16 mouse cellular contexts compared by ENCODE assay signal in genomic region chr2:122709156-122709555, GRCm38 (mm10).
"Had no signal": no experiment of that assay in that cellular context is flagged by ENCODE, and none has a peak within 500 bp of the region (broad histone marks: within the 10 kb centered on the region; RNA-seq: fewer than 3 reads in every experiment).

No protein-coding gene starts in this region.

- H3K36me3 ChIP-seq: liver, embryonic 13.5 days; neural tube, embryonic 12.5 days; neural tube, embryonic 15.5 days; stomach, embryonic 15.5 days had no signal

- H3K27me3 ChIP-seq: neural tube, embryonic 12.5 days; neural tube, embryonic 15.5 days; stomach, embryonic 15.5 days had no signal

- H3K4me3 ChIP-seq: left cerebral cortex, adult 2 months; liver, embryonic 13.5 days; neural tube, embryonic 12.5 days; neural tube, embryonic 15.5 days; stomach, embryonic 15.5 days had no signal

- DNase-seq: kidney, postnatal 25 days; layer of hippocampus, postnatal 36 days; liver, embryonic 13.5 days; lung, adult 2 months; lung, postnatal 14 days; lung, postnatal 4 days; midbrain, embryonic 14.5 days; right cerebral cortex, adult 18-20 months; right cerebral cortex, postnatal 14 days; right cerebral cortex, postnatal 4 days; spleen, adult 18-20 months; thymus, postnatal 25 days had no signal
